Mouse (Mus musculus): ENCODE measurements around the gene Glo1. TPM values are rescaled to one million over a fixed set of nuclear protein-coding genes. Genes with fewer than 3 reads are reported as not detected.

Glo1 gene
- polyA plus RNA-seq, 2 experiments, result 87.9 to 214 TPM

- Histone ChIP-seq H3K36me3 (ENCODE audit: control insufficient read depth, insufficient read depth, low read length) (no peaks in the 10 kb centered on the region), H3K9me3 (ENCODE audit: control insufficient read depth, low read length) (no peaks in the 10 kb centered on the region), H3K27me3 (ENCODE audit: control insufficient read depth, insufficient read depth, low read length) (no peaks in the 10 kb centered on the region), H3K9ac (ENCODE audit: low read depth, low read length, severe bottlenecking) (no peak overlapping the region), H3K4me3 (replicated peaks; ENCODE audit: low read length) (no peak overlapping the region), H3K4me2 (replicated peaks; ENCODE audit: low read depth, low read length, severe bottlenecking) (peak overlapping the region; percentile 72; the same call in 1 of the 2 replicates), H3K27ac (replicated peaks; ENCODE audit: low read depth, low read length) (no peak overlapping the region), H3K4me1 (ENCODE audit: control insufficient read depth, insufficient read depth, low read length) (peaks cover 14% of the 10 kb centered on the region)
- ATAC-seq (ENCODE audit: low FRiP score, low read depth) (no peak), DNase-seq (ENCODE audit: low spot score) (no peak)
- TF ChIP-seq POLR2A (IDR thresholded peaks at IDR 0.05; ENCODE audit: borderline replicate concordance, extremely low read depth, insufficient read depth, insufficient read length), result no peak
- 67% methylated on average over 8 of the region's 8 CpGs for whole genome bisulfite sequencing
These were observed 51.9 kb downstream of the Glo1 start for GRCm38 (mm10) chr17:30574783-30575075.

GRCm38 (mm10) chr17:30573990-30574782 lies 52.5 kb downstream of the Glo1 start:
- Histone ChIP-seq H3K4me2 (replicated peaks; ENCODE audit: low read depth, low read length, severe bottlenecking) (0 out of 2 replicates have a peak overlapping the region, but pooled peaks have one; percentile 72), H3K4me3 (replicated peaks; ENCODE audit: low read length) (no peak overlapping the region), H3K36me3 (ENCODE audit: control insufficient read depth, insufficient read depth, low read length) (no peaks in the 10 kb centered on the region), H3K4me1 (ENCODE audit: control insufficient read depth, insufficient read depth, low read length) (peaks cover 14% of the 10 kb centered on the region), H3K27me3 (ENCODE audit: control insufficient read depth, insufficient read depth, low read length) (no peaks in the 10 kb centered on the region), H3K9me3 (ENCODE audit: control insufficient read depth, low read length) (no peaks in the 10 kb centered on the region), H3K27ac (replicated peaks; ENCODE audit: low read depth, low read length) (no peak overlapping the region), H3K9ac (ENCODE audit: low read depth, low read length, severe bottlenecking) (no peak overlapping the region)
- no peak for TF ChIP-seq POLR2A (IDR thresholded peaks at IDR 0.05; ENCODE audit: borderline replicate concordance, extremely low read depth, insufficient read depth, insufficient read length)
- no peak for ATAC-seq (ENCODE audit: low FRiP score, low read depth)
- 47% methylated on average over 8 of the region's 8 CpGs for WGBS
- no peak for DNase-seq (ENCODE audit: low spot score)

GRCm38 (mm10) chr17:30570971-30571370 lies 55.7 kb downstream of the Glo1 start:
- Histone ChIP-seq H3K9me3 (ENCODE audit: control insufficient read depth, low read length) (no peaks in the 10 kb centered on the region), H3K4me1 (ENCODE audit: control insufficient read depth, insufficient read depth, low read length) (peaks cover 8% of the 10 kb centered on the region; the same call in 1 of the 2 replicates), H3K36me3 (ENCODE audit: control insufficient read depth, insufficient read depth, low read length) (no peaks in the 10 kb centered on the region), H3K4me2 (replicated peaks; ENCODE audit: low read depth, low read length, severe bottlenecking) (no peak overlapping the region), H3K9ac (ENCODE audit: low read depth, low read length, severe bottlenecking) (no peak overlapping the region), H3K4me3 (replicated peaks; ENCODE audit: low read length) (no peak overlapping the region), H3K27me3 (ENCODE audit: control insufficient read depth, insufficient read depth, low read length) (no peaks in the 10 kb centered on the region), H3K27ac (replicated peaks; ENCODE audit: low read depth, low read length) (no peak overlapping the region)
- ATAC-seq (ENCODE audit: low FRiP score, low read depth) (no peak), DNase-seq (ENCODE audit: low spot score) (no peak)
- no peak for TF ChIP-seq POLR2A (IDR thresholded peaks at IDR 0.05; ENCODE audit: borderline replicate concordance, extremely low read depth, insufficient read depth, insufficient read length)
- 46% methylated on average over 3 of the region's 3 CpGs for whole genome bisulfite sequencing

GRCm38 (mm10) chr17:30570173-30570572 lies 56.5 kb downstream of the Glo1 start:
- Histone ChIP-seq H3K36me3 (ENCODE audit: control insufficient read depth, insufficient read depth, low read length) (no peaks in the 10 kb centered on the region), H3K9ac (ENCODE audit: low read depth, low read length, severe bottlenecking) (no peak overlapping the region), H3K4me3 (replicated peaks; ENCODE audit: low read length) (no peak overlapping the region), H3K27ac (replicated peaks; ENCODE audit: low read depth, low read length) (no peak overlapping the region), H3K4me1 (ENCODE audit: control insufficient read depth, insufficient read depth, low read length) (peaks cover 8% of the 10 kb centered on the region; the same call in 1 of the 2 replicates), H3K4me2 (replicated peaks; ENCODE audit: low read depth, low read length, severe bottlenecking) (no peak overlapping the region), H3K27me3 (ENCODE audit: control insufficient read depth, insufficient read depth, low read length) (no peaks in the 10 kb centered on the region), H3K9me3 (ENCODE audit: control insufficient read depth, low read length) (no peaks in the 10 kb centered on the region)
- ATAC-seq (ENCODE audit: low FRiP score, low read depth) (no peak), DNase-seq (ENCODE audit: low spot score) (no peak)
- 64% methylated on average over 8 of the region's 8 CpGs for WGBS
- no peak for TF ChIP-seq POLR2A (IDR thresholded peaks at IDR 0.05; ENCODE audit: borderline replicate concordance, extremely low read depth, insufficient read depth, insufficient read length)

- H3K4me2 ChIP-seq (replicated peaks; ENCODE audit: low read depth, low read length, severe bottlenecking), result no peak overlapping the region
- no peak overlapping the region for H3K4me3 ChIP-seq (replicated peaks; ENCODE audit: low read length)
- no peaks in the 10 kb centered on the region for H3K9me3 ChIP-seq (ENCODE audit: control insufficient read depth, low read length)
- no peak overlapping the region for H3K9ac ChIP-seq (ENCODE audit: low read depth, low read length, severe bottlenecking)
- H3K4me1 ChIP-seq (ENCODE audit: control insufficient read depth, insufficient read depth, low read length), result peaks cover 4% of the 10 kb centered on the region; the same call in 1 of the 2 replicates
- no peak for ATAC-seq (ENCODE audit: low FRiP score, low read depth)
- TF ChIP-seq POLR2A (IDR thresholded peaks at IDR 0.05; ENCODE audit: borderline replicate concordance, extremely low read depth, insufficient read depth, insufficient read length), result no peak
- H3K27ac ChIP-seq (replicated peaks; ENCODE audit: low read depth, low read length), result no peak overlapping the region
- H3K27me3 ChIP-seq (ENCODE audit: control insufficient read depth, insufficient read depth, low read length), result no peaks in the 10 kb centered on the region
- no peak for DNase-seq (ENCODE audit: low spot score)
- no peaks in the 10 kb centered on the region for H3K36me3 ChIP-seq (ENCODE audit: control insufficient read depth, insufficient read depth, low read length)
These were observed 58.2 kb downstream of the Glo1 start for GRCm38 (mm10) chr17:30568473-30568872.

All from limb, embryonic 14.5 days (tissue).